28 mouse cellular contexts compared by ENCODE assay signal in the genomic region with DNA sequence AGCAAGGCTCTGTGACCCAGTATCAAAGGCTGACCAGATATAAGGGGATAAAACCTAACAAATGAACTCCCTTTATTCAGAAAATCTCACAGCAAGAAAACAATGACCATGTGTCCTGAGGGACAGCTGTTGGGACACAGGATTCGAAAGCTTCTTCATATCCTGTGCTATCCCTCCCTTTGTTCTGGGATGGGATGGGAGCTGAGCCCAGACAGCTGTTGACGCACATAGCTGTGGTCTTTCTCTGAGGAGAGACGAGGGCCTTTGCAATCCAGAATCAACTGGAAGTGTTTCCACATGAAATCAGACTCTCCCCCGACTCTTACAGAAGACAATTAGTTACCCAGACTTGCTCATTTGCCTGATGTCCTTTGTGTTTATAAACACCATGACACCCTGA. TPM values are rescaled to one million over a fixed set of nuclear protein-coding genes. Genes with fewer than 3 reads are reported as not detected.
"Had no signal": no experiment of that assay in that cellular context is flagged by ENCODE, and none has a peak within 500 bp of the region (broad histone marks: within the 10 kb centered on the region; RNA-seq: fewer than 3 reads in every experiment).

No protein-coding gene starts in this region.

- H3K27me3 ChIP-seq: limb, embryonic 12.5 days; limb, embryonic 13.5 days; limb, embryonic 15.5 days; liver, embryonic 12.5 days; liver, embryonic 13.5 days; liver, embryonic 15.5 days; lung, embryonic 15.5 days; midbrain, embryonic 12.5 days; midbrain, embryonic 13.5 days; midbrain, embryonic 15.5 days; neural tube, embryonic 12.5 days had no signal

- H3K4me2 ChIP-seq: limb, embryonic 12.5 days; limb, embryonic 13.5 days; limb, embryonic 15.5 days; liver, embryonic 11.5 days; liver, embryonic 12.5 days; liver, embryonic 13.5 days; liver, embryonic 15.5 days; lung, embryonic 14.5 days; lung, embryonic 15.5 days; midbrain, embryonic 11.5 days; midbrain, embryonic 12.5 days; midbrain, embryonic 13.5 days; midbrain, embryonic 15.5 days; neural tube, embryonic 12.5 days had no signal

- H3K36me3 ChIP-seq: limb, embryonic 10.5 days; limb, embryonic 15.5 days; liver, embryonic 12.5 days; liver, embryonic 13.5 days; liver, embryonic 15.5 days; lung, embryonic 15.5 days; midbrain, embryonic 10.5 days; midbrain, embryonic 12.5 days; midbrain, embryonic 13.5 days; midbrain, embryonic 15.5 days; neural tube, embryonic 12.5 days had no signal

- DNase-seq: left cerebral cortex, postnatal 4 days; liver; liver, embryonic 13.5 days; liver, postnatal 0 days; lung, adult 18-20 months; lung, adult 2 months; lung, embryonic 14.5 days; lung, postnatal 10 days; lung, postnatal 14 days; lung, postnatal 36 days; lung, postnatal 4 days; midbrain, embryonic 14.5 days had no signal

- H3K4me3 ChIP-seq: limb, embryonic 10.5 days; limb, embryonic 12.5 days; limb, embryonic 13.5 days; limb, embryonic 15.5 days; liver, embryonic 12.5 days; liver, embryonic 13.5 days; liver, embryonic 15.5 days; lung, embryonic 15.5 days; megakaryocyte, embryonic 14.5 days; midbrain, embryonic 10.5 days; midbrain, embryonic 12.5 days; midbrain, embryonic 13.5 days; midbrain, embryonic 15.5 days; neural tube, embryonic 12.5 days had no signal

RNA-seq across cellular contexts. Expression of a gene that starts 29.6 kb away (rescaled TPM):
- total RNA-seq: monocyte, adult 5-6 weeks had no signal
